Mouse (Mus musculus) forebrain, postnatal 0 days (tissue): Measurements from ENCODE around the gene Glt1d1. TPM values are rescaled to one million over a fixed set of nuclear protein-coding genes. Genes with fewer than 3 reads are reported as not detected.

Experiments
- ATAC-seq: fragments of 200-750 bp; cut with Nextera tagmentation; 2 replicates; pipeline ENCODE4 v1.8.0; 2017; ENCODE audit warnings: mild to moderate bottlenecking, moderate library complexity
- DNase-seq: peaks from one replicate; pipeline ENCODE4 v3.0.0-alpha.2; 2015
- H3K27ac ChIP-seq: fragments of 300-500 bp; sonication (generic); 2 replicates; pipeline ENCODE4 v1.5.1; 2014; ENCODE audit warnings: low read depth, mild to moderate bottlenecking, antibody characterized with exemption, low read length, moderate library complexity, mixed read lengths
- H3K27me3 ChIP-seq: fragments of 300-500 bp; sonication (generic); 2 replicates; pipeline ENCODE4 v1.6.1; 2014; ENCODE audit warnings: mild to moderate bottlenecking, low read length, mixed read lengths; ENCODE audit not compliant: insufficient read depth
- H3K36me3 ChIP-seq: fragments of 300-500 bp; sonication (generic); 2 replicates; pipeline ENCODE4 v1.6.1; 2014; ENCODE audit warnings: mild to moderate bottlenecking, moderate library complexity; ENCODE audit not compliant: insufficient read depth
- H3K4me1 ChIP-seq: fragments of 300-500 bp; sonication (generic); 2 replicates; pipeline ENCODE4 v1.6.1; 2014; ENCODE audit warnings: antibody characterized with exemption; ENCODE audit not compliant: insufficient read depth
- H3K4me2 ChIP-seq: fragments of 300-500 bp; sonication (generic); 2 replicates; pipeline ENCODE4 v1.6.1; 2014; ENCODE audit warnings: low read depth, mild to moderate bottlenecking, moderate library complexity
- H3K4me3 ChIP-seq: fragments of 300-500 bp; sonication (generic); 2 replicates; pipeline ENCODE4 v1.5.1; 2014; ENCODE audit warnings: low read depth, low read length, mixed read lengths
- H3K9ac ChIP-seq: fragments of 300-500 bp; sonication (generic); 2 replicates; pipeline ENCODE4 v1.6.1; 2014; ENCODE audit warnings: mild to moderate bottlenecking
- H3K9me3 ChIP-seq: fragments of 300-500 bp; sonication (generic); 2 replicates; pipeline ENCODE4 v1.6.1; 2016; ENCODE audit warnings: low read length
- CTCF ChIP-seq: sonication (generic); IDR thresholded peaks from 2 replicates; pipeline ENCODE4 v1.5.1; 2016; ENCODE audit warnings: antibody characterized with exemption, control low read depth, low read depth
- WGBS: fragments of 180-500 bp; shearing (Covaris S2); extraction: QIAGEN DNeasy Blood & Tissue Kit; methylation state at CpG from one replicate; pipeline ENCODE4 v1.1.7; 2014; 5-methylcytosine and 5-hydroxymethylcytosine counted together
- polyA plus RNA-seq: library from polyadenylated mRNA; unstranded; fragments of >200 nt; fragmentation: Nextera tagmentation; extraction: Ambion mirVana; gene quantifications from 2 replicates; pipeline ENCODE4 v1.2.1, GENCODE M21; 2015
- total RNA-seq: library from RNA; depleted of rRNA; stranded (reverse); fragments of >200 nt; gene quantifications from 2 replicates; pipeline ENCODE4 v1.2.3, GENCODE M21; 2014

Glt1d1 gene
- total and polyA plus RNA-seq, 2 experiments from 2014 or later = 1.1 to 10.5 TPM

DNA sequence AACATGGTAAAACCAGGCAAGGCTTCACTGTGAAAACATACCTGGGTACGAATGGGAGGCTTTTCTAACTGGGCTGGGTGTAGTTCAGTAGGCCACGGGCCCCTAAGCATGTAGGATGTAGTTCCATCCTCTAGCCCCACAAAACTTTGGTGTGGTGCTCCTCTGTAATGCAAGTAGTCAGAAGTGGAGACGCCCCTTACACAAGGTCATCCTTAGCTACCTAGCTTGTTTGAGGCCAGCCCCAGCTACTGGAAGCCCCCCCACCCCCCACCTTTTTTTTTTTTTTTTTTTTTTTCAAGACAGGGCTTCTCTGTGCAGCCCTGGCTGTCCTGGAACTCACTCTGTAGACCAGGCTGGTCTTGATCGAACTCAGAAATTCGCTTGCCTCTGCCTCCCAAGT, 28.9 kb downstream of the Glt1d1 start:
- H3K36me3 ChIP-seq = no peaks in the 10 kb centered on the region
- H3K4me2 ChIP-seq = no peak overlapping the region
- H3K4me1 ChIP-seq = no peaks in the 10 kb centered on the region
- H3K9ac ChIP-seq = no peak overlapping the region
- no peak for ATAC-seq
- H3K9me3 ChIP-seq = 0 out of 2 replicates have a peak, but pooled peaks cover 3% of the 10 kb centered on the region
- no peak for TF ChIP-seq CTCF
- H3K4me3 ChIP-seq = no peak overlapping the region
- H3K27me3 ChIP-seq = no peaks in the 10 kb centered on the region
- WGBS = 92% methylated on average over 5 of the region's 5 CpGs
- no peak for DNase-seq
- H3K27ac ChIP-seq = no peak overlapping the region

DNA sequence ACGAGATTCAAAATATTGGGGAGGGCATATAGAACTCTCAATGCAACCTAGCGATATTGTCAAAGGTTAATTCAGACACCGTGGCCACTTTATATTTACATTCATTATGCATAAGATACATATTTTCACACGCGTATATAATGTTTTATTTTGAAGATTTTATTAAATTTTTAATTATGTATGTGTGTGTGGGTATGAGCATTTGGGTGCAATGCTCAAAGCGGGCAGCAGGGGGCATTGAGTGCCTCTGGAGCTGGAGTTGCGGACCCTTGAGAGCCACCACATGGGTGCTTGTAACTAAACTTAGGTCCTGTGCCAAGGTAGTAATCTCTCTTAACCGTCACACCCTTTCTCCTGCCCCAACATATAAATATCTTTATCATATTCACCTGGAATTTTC, 41.9 kb downstream of the Glt1d1 start:
- Histone ChIP-seq H3K9me3 (no peaks in the 10 kb centered on the region), H3K4me3 (no peak overlapping the region), H3K36me3 (no peaks in the 10 kb centered on the region), H3K4me1 (no peaks in the 10 kb centered on the region), H3K27ac (no peak overlapping the region), H3K27me3 (no peaks in the 10 kb centered on the region), H3K9ac (no peak overlapping the region), H3K4me2 (no peak overlapping the region)
- no peak for TF ChIP-seq CTCF
- DNase-seq = no peak
- no peak for ATAC-seq
- WGBS = 94% methylated on average over 8 of the region's 8 CpGs

DNA sequence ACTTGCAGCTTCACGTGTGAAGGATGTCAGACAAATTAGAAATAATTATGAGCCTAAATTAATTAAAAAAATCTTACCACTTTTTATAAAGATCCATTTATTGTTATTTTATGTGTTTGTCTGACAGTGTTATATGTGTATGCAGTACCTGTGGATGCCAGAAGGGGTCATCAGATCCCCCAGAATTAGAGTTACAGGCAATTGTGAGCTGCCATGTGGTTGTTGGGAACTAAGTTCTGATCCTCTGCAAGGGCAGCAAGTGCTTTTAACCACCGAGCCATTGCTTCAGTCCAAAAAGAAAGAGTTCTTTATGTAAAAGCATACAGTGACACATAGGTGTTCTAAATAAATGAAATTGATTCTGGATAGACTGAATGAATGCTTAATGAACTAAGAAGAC, 45.5 kb downstream of the Glt1d1 start:
- WGBS = 99% methylated on average over 2 of the region's 2 CpGs
- H3K4me2 ChIP-seq = no peak overlapping the region
- ATAC-seq = no peak

DNA sequence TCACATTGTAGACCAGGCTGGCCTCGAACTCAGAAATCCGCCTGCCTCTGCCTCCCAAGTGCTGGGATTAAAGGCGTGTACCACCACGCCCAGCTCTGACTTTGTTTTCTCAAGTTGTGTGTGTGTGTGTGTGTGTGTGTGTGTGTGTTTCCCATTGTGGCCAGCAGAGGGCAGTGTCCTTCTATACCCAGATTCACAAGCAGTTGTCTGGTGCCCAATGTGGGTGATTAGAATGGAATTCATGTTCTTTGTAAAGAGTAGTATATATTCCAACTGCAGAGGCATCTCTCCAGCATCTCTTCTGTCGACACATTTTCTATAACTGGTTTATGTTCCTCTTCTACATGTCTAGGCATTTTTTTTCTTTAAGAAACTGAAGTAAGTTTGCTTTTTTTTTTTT, 46.4 kb downstream of the Glt1d1 start:
- DNase-seq (no peak), ATAC-seq (no peak)
- Histone ChIP-seq H3K4me1 (no peaks in the 10 kb centered on the region), H3K4me2 (no peak overlapping the region), H3K27ac (no peak overlapping the region), H3K36me3 (no peaks in the 10 kb centered on the region), H3K9ac (no peak overlapping the region), H3K9me3 (no peaks in the 10 kb centered on the region), H3K27me3 (no peaks in the 10 kb centered on the region), H3K4me3 (no peak overlapping the region)
- TF ChIP-seq CTCF = peak; percentile 36
- 98% methylated on average over 5 of the region's 5 CpGs for whole genome bisulfite sequencing

More for the DNA sequence above, 45.5 kb downstream of the Glt1d1 start:
- Histone ChIP-seq H3K36me3 (no peaks in the 10 kb centered on the region), H3K27me3 (no peaks in the 10 kb centered on the region), H3K4me3 (no peak overlapping the region), H3K4me1 (no peaks in the 10 kb centered on the region), H3K27ac (no peak overlapping the region), H3K9me3 (no peaks in the 10 kb centered on the region), H3K9ac (no peak overlapping the region)
- no peak for DNase-seq
- TF ChIP-seq CTCF = peak; percentile 14; the same call in 1 of the 2 replicates

DNA sequence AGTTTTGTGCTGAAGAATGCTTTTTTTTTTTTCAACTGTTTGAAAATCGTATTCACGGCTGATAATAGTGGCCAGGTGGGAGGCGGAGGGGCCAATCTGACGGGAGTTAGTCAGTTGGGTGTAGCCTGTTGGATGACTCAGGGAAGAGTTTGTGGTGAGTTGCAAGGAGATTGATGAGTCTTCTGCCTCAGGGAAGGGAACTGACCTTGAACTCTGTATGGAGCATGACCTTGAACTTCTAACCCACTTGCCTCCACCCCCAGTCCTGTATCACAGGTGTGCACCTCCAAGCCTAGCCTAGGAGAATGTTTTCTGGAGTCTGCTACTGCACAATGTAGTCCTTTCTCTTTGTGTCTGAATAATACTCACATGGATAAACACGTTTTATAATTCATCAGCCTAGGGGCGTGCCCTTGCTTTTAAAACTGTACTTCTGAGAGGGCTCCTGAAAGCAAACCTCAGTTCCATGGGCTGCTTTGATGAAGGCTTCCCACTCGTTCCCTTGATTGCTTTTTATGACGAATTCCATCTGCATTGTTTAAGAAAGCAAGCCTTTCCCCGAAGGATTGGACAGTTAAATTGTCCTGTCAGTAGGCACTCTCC, 56.6 kb downstream of the Glt1d1 start:
- Histone ChIP-seq H3K9me3 (no peaks in the 10 kb centered on the region), H3K4me1 (no peaks in the 10 kb centered on the region), H3K4me3 (no peak overlapping the region), H3K27me3 (no peaks in the 10 kb centered on the region), H3K4me2 (no peak overlapping the region), H3K27ac (no peak overlapping the region), H3K36me3 (no peaks in the 10 kb centered on the region), H3K9ac (no peak overlapping the region)
- ATAC-seq = no peak
- DNase-seq = no peak
- no peak for TF ChIP-seq CTCF
- WGBS = 76% methylated on average over 9 of the region's 9 CpGs

DNA sequence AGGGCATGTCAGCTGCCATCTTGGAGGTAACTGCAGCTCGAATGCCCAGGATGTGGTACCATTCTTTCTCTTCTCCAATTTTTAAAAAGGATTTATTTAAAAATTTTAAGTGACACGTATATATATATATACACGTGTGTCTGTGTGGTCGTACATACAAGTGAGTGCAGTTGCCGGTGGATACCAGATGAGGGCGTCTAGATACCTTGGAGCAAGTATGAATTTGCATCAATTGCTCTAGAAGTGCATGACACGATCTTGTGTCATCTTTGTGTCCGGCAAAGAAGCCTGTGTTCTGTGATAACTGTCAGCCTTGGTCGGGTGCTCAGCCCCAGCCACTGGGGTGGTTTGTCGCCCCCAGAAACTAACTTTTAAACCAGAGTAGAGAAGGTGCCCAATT, 59.0 kb downstream of the Glt1d1 start:
- Histone ChIP-seq H3K36me3 (no peaks in the 10 kb centered on the region), H3K4me1 (no peaks in the 10 kb centered on the region), H3K4me3 (no peak overlapping the region), H3K9ac (no peak overlapping the region), H3K4me2 (no peak overlapping the region), H3K27me3 (no peaks in the 10 kb centered on the region), H3K27ac (no peak overlapping the region), H3K9me3 (no peaks in the 10 kb centered on the region)
- no peak for DNase-seq
- 93% methylated on average over 10 of the region's 10 CpGs for WGBS
- no peak for TF ChIP-seq CTCF
- ATAC-seq = no peak

DNA sequence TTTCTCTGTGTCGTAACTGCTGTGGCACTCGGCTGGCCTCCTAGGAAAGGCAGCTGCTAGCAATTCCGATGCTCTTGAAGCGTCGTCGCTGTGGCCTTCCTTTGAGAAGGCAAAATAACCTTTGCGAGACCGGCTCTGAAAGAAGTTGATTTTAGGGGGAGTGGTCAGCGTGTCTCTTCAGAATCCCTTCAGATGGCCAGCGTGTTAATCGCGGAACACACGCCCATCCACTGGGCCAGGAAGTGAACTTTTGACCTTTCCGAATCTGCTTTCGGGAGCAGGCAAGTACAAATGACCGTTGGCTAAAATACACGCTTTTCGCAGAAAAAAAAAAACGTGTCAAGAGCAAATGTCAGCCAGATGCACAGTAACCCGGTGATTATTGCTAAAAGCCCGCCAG, 59.5 kb downstream of the Glt1d1 start:
- no peak for TF ChIP-seq CTCF
- DNase-seq = no peak
- no peaks in the 10 kb centered on the region for H3K36me3 ChIP-seq
- no peak overlapping the region for H3K4me3 ChIP-seq
- H3K9ac ChIP-seq = no peak overlapping the region
- no peaks in the 10 kb centered on the region for H3K9me3 ChIP-seq
- no peak overlapping the region for H3K4me2 ChIP-seq
- WGBS = 81% methylated on average over 21 of the region's 21 CpGs
- no peak for ATAC-seq
- H3K27ac ChIP-seq = no peak overlapping the region
- no peaks in the 10 kb centered on the region for H3K27me3 ChIP-seq
- no peaks in the 10 kb centered on the region for H3K4me1 ChIP-seq
